Mouse (Mus musculus) cerebellum, adult 2 months (tissue): ENCODE measurements around the gene Pcnx4. TPM values are rescaled to one million over a fixed set of nuclear protein-coding genes. Genes with fewer than 3 reads are reported as not detected.

Experiments used
- DNase-seq, 2 experiments: peaks; one replicate each; pipeline ENCODE4 v3.0.0; 2021
- H3K27ac ChIP-seq: fragments of 200-500 bp; 2 replicates; pipeline ENCODE4 v1.5.1; 2012; ENCODE audit warnings: low read length, control low read depth, inconsistent platforms; ENCODE audit not compliant: insufficient read depth
- H3K27me3 ChIP-seq: fragments of 200-500 bp; 2 replicates; pipeline ENCODE4 v1.6.1; 2012; ENCODE audit warnings: inconsistent platforms, mild to moderate bottlenecking, low read length, moderate library complexity; ENCODE audit not compliant: control insufficient read depth, insufficient read depth
- H3K4me1 ChIP-seq: fragments of 200-500 bp; 2 replicates; pipeline ENCODE4 v1.6.1; 2011; ENCODE audit warnings: low read length; ENCODE audit not compliant: control insufficient read depth, insufficient read depth
- H3K4me3 ChIP-seq: fragments of 200-500 bp; replicated peaks from 2 replicates; pipeline ENCODE3; 2011; ENCODE audit warnings: mild to moderate bottlenecking, low read depth, low read length, control low read depth; ENCODE audit not compliant: insufficient read depth
- CTCF ChIP-seq: fragments of 200-500 bp; IDR thresholded peaks from 2 replicates; pipeline ENCODE4 v1.5.1; 2011; ENCODE audit warnings: low read depth, mild to moderate bottlenecking, control low read depth, low read length, moderate library complexity, borderline replicate concordance; ENCODE audit not compliant: insufficient read depth
- POLR2A ChIP-seq: fragments of 200-500 bp; IDR thresholded peaks from 2 replicates; pipeline ENCODE4 v1.6.1; 2011; ENCODE audit warnings: low read length, control low read depth, borderline replicate concordance; ENCODE audit not compliant: insufficient read depth
- WGBS: fragments of 180-500 bp; shearing (Covaris S2); methylation state at CpG from one replicate; pipeline ENCODE4 v1.1.7; 2018; 5-methylcytosine and 5-hydroxymethylcytosine counted together
- polyA plus RNA-seq: library from polyadenylated mRNA; depleted of rRNA; stranded (reverse); fragments of >200 nt; gene quantifications from 2 replicates; pipeline ENCODE4 v1.2.3, GENCODE M21; 2012; rRNA removed

The Pcnx4 gene
- 19.3 and 19.4 TPM in 2 replicates for polyA plus RNA-seq

- TF ChIP-seq CTCF (no peak), POLR2A (peak; percentile 57; the same call in 1 of the 2 replicates)
- peak within 1 kb of the TSS; percentile 82 for H3K4me3 ChIP-seq
- peaks cover 3% of the 10 kb centered on the region for H3K4me1 ChIP-seq
- peak; percentile 95 to 96 for DNase-seq
- no peak within 1 kb of the TSS for H3K27ac ChIP-seq
- no peaks in the 10 kb centered on the region for H3K27me3 ChIP-seq
- under 1% methylated on average over 45 of the region's 45 CpGs for WGBS
These were observed at the start of gene Pcnx4 for GRCm38 (mm10) chr12:72536021-72536597. Pcnx4 (plus strand) TSS chr12:72536383.

DNA sequence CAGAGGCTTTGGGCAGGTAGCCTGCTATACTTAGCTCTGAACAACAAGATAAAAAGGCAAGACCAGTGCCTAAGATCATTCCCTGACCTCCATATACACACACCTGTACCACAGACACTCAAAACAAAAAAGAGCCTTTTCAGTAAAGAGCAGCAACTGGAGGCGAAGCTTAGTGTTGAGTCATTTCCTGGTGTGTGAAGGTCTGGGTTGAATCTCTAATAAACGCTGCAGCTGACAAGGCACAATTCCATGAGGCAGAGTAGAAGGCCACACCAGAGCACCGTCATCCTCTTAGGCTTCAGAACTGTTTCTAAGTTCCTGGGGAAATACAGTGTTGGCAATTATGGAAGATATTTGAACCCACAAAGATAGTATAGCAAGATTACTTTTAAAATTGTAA, 48.7 kb upstream of the Pcnx4 start:
- H3K27me3 ChIP-seq: no peaks in the 10 kb centered on the region
- DNase-seq: no peak
- WGBS: 86% methylated on average over 3 of the region's 3 CpGs
- H3K27ac ChIP-seq: no peak overlapping the region
- H3K4me1 ChIP-seq: no peaks in the 10 kb centered on the region
- H3K4me3 ChIP-seq: no peak overlapping the region
- TF ChIP-seq CTCF: no peak
- TF ChIP-seq POLR2A: no peak

GRCm38 (mm10) chr12:72489995-72490394, 46.2 kb upstream of the Pcnx4 start:
- no peak overlapping the region for H3K4me3 ChIP-seq
- WGBS: 91% methylated on average over 3 of the region's 3 CpGs

DNA sequence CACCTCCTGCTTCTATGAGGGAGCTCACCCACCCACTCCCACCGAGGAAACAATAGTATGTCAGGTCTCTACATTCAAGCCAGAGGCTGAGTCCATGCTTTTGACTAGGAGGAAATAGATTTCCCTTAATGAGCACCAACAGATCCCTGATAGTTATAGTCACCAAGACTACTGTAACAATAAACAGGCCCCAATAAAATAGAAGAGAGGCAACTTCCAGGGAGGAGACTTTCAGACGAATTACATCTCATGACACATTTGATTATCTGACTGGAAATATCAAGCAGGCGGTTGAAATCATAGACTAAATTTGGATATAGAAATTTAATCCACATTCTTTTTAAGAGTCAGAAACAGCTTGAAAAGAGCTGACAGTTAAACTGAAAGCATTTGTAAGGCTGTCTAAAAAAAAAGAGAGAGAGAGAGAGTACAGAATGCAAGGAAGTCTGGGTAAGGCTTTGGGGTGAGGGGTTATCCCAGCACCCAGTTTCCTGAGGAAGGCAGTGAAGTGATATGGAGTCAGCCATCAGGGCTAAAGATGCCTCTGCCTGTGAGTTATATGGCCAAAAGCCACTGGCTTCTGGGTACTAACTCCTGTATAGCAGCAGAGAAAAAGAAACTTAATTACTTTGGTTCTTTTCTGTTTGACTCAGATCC, 45.0 kb upstream of the Pcnx4 start:
- no peak for TF ChIP-seq POLR2A
- no peak for TF ChIP-seq CTCF
- H3K27me3 ChIP-seq: no peaks in the 10 kb centered on the region
- H3K4me1 ChIP-seq: no peaks in the 10 kb centered on the region
- no peak overlapping the region for H3K4me3 ChIP-seq
- WGBS: 81% methylated on average over 3 of the region's 3 CpGs
- H3K27ac ChIP-seq: no peak overlapping the region
- no peak for DNase-seq

More at GRCm38 (mm10) chr12:72489995-72490394, 46.2 kb upstream of the Pcnx4 start:
- no peaks in the 10 kb centered on the region for H3K4me1 ChIP-seq
- DNase-seq: no peak
- no peaks in the 10 kb centered on the region for H3K27me3 ChIP-seq
- TF ChIP-seq POLR2A: no peak
- TF ChIP-seq CTCF: no peak
- H3K27ac ChIP-seq: no peak overlapping the region

DNA sequence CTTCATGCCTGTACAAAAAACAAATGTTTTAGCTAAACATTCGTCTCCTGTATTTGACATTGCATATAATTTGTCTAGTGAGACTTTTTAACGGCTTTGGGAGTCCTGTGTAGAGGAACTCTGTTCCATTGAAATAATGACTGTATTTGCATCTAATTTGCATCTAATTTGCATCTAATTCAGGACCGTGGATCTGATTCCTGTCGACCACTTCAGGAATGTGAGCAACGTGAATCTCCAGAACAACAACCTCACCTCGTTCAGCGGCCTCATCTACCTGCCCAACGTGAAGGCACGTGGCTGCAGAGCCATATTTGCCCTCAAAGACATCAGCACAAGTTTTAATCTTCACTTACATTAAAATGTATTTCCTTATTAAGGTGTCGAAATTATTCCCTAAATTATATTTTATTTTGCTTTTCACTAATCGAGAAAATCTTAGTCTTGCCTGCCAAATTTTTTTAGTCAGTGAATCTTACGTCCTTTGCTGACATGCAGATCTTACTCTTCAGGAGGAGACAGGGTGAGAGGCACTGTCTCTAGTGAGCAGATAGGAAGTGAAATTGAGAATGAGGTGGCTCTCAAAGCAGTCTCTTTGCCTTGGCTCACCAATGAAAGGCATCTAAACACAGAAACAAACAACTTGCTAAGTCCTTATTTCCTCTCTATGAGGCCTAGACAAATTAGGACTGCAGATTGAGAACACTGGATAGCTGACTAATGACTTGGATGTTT, 39.1 kb upstream of the Pcnx4 start:
- no peak for DNase-seq
- H3K27ac ChIP-seq: no peak overlapping the region
- TF ChIP-seq CTCF: no peak
- TF ChIP-seq POLR2A: no peak
- no peak overlapping the region for H3K4me3 ChIP-seq
- no peaks in the 10 kb centered on the region for H3K27me3 ChIP-seq
- WGBS: 42% methylated on average over 12 of the region's 12 CpGs
- no peaks in the 10 kb centered on the region for H3K4me1 ChIP-seq

DNA sequence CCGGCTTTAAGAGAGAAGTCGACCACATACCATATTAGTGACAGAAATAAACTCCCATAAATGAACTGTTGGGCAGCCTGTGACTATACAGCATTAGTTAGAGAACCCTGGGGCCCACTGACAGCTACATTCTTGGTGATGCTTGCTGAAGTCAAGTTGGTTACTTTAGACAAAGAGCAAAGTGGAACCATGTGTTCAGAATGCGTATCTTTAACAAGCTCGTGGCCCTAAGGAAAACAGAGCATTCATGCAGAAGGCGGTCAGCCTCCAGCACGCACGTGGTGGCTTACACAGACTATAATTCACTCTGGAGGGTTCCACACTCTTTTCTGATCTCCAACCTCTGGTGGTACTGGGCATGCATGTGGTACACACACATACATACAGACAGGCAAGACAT, 26.6 kb upstream of the Pcnx4 start:
- no peak for DNase-seq
- Histone ChIP-seq H3K27me3 (no peaks in the 10 kb centered on the region), H3K4me3 (no peak overlapping the region), H3K4me1 (no peaks in the 10 kb centered on the region), H3K27ac (no peak overlapping the region)
- TF ChIP-seq CTCF (no peak), POLR2A (no peak)
- 77% methylated on average over 7 of the region's 7 CpGs for WGBS

DNA sequence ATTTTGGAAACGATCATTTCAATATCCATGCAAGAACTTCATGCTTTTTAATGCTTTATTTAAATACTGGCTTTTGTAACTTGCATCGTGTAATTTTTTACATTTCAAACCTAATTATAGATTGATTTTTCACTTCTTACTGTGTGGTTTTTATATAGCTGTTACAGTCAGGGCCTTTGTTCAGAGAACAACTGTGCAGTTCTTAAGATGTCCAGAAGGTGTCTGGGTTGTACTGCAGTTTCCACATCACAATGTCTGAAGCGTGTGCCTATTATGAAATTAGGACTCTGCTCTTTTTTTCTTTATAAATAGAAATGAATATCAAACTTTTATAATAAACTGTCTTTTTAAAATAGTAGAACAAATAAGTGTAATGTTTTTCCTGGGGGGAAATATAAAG, 20.7 kb upstream of the Pcnx4 start:
- no peaks in the 10 kb centered on the region for H3K27me3 ChIP-seq
- 61% methylated on average over 3 of the region's 3 CpGs for WGBS
- no peak overlapping the region for H3K4me3 ChIP-seq
- TF ChIP-seq POLR2A (no peak), CTCF (no peak)
- no peak for DNase-seq
- H3K4me1 ChIP-seq: no peaks in the 10 kb centered on the region
- H3K27ac ChIP-seq: no peak overlapping the region
